Mouse (Mus musculus) adrenal gland, adult (tissue): ENCODE results near the gene Tigar.

Source experiments
- DNase-seq, 2 experiments: peaks; one replicate each; pipeline ENCODE4 v3.0.0; 2022 to 2023; ENCODE audit warnings: low spot score in 1 of 2; ENCODE audit not compliant: inconsistent age in 2 of 2

Tigar gene

DNA sequence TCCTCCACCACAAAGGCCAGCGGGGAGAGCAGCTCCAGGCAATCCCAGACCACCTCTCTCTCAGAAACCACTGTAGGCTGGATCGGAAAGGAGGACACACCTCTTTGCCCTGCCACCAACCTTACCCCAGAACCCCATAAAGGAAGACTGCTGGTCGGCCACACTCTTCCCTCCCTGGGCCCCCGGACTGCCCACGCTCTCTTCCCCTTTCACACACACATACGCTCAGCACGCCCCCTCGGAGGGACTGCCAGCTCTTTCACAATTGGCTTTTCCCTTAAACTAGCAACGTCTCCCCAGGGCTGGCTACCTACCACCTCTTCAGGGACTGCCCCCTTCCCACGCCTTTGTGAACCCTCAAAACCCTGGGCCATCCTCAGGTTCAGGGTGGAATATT, 33.8 kb upstream of the Tigar start:
- DNase-seq: peak in 1 of 2 experiments; percentile 64

DNA sequence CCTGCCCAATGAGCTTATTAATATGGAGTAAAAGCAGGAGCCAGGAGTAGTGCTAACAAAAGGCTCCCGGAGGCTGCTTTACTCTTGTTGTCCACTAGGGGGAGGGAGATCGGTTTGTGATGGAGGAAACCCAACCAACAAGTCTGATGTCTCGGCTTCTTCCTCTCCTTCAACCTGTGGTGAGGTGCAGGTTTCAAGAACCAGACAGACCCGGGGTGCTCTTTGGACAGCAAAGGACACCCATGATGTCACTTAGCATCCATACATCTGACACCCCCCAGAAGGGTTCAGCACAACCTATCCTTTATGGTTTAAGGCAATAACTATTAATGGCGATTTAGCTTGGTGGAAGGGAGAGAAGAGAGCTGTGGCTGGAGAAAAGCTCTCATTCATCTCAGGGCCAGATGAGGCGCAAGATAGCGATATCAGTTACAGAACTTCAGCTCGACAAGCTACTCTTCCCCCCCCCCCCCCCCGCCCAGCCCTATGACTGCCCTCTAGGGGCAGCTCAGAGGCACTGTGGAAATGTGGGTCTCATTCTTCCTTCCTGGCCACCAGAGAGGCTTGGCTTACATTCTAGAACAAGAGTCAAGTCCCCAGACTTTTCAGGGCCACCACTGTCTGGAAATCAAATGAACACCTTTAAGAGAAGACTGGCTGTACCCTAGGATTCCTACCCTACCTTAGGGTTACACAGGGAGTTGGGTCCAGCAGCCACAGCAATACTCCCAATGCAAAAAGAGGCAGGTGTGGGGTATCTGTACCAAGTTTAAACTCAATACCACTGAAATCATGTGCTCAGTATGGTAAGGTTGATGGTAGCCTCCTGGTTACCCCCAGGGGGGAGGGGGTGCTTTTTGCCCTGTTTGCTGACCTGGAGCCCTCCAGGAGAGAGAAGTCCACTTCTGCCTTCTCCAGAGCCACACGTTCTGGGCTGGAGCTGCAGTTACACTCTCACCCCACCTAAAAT, 33.1 kb upstream of the Tigar start:
- peak; percentile 55 to 89 for DNase-seq

DNA sequence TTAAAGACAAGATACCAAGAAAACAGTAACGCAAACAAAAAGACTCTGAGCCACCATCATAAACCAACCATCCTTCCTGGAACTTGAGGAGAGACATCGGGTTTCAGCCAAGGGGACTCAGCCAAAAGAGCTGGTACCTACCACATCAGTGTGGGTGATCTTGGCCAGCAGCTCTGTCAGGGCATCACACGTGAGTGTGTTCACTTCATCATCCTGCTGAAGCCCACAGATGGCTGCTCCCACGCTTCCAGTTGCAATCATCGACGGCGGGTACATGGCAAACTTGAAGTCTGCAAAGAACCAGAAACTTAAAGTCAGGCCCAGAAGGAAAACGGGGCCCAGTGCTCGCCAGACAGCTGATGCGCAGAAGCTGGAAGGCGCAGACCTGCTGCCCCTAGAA, 29.6 kb upstream of the Tigar start:
- DNase-seq: peak in 1 of 2 experiments; percentile 26

GRCm38 (mm10) chr6:127133433-127134245, 24.3 kb upstream of the Tigar start:
- DNase-seq: no peak

DNA sequence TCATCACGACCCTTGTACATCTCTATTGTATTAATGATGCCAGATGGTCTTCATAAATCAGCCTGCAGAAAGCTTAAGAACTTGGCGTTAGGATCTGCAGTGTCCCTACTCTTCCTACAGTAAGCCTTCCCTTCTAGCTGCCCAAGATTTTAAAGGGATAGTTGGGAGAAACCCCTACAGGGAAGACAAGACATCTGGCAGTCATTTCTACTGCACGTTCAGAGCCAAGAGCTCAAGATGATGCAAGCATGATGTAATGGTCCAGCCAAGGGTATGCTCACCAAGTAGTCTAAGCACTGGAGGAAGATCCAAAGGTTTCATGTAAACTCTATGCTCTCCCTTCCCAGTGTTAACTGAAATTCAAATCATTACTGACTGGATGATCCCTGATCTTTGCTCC, 23.4 kb upstream of the Tigar start:
- DNase-seq: no peak

DNA sequence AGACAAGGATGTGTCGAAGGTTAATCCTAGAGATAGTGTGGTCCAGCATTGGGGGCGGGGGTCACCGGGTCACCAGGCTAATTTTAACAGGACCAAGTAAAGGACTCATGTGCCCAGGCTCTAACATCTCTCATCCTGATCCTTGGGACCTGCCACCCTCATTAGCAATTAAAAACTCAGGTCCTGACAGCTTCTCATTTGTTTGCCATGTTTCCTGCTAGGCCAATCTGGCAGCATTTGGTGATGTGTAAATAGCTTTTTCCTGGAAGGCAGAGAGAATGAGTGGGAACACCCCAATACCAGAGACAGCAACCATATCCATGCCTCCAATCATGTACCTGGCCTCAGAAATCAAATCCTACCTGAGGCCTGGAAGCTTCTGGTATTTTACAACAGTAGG, 22.6 kb upstream of the Tigar start:
- DNase-seq: no peak

GRCm38 (mm10) chr6:127130377-127130776, 21.0 kb upstream of the Tigar start:
- no peak for DNase-seq

DNA sequence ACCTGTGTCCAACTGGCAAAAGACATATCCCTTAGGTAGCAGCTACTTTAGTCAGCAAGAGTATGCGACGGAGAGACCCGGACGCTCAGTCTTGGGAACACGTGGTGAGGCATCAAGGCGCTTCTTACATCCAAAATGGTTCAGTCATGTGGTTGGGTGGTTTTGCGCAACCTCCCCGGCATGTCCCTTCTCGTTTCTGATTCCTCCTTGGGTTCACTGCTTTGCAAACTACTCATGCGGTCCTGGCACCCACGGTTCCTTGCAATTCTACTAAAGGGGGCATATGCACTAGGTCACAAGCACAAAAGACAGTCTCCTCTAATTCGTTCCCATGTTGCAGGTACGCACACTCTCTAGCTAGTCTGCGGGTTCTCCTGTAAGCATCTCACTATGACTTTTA, 20.3 kb upstream of the Tigar start:
- DNase-seq: no peak

- peak; percentile 76 to 83 for DNase-seq
Observed at GRCm38 (mm10) chr6:127123506-127123905, 14.1 kb upstream of the Tigar start.

DNA sequence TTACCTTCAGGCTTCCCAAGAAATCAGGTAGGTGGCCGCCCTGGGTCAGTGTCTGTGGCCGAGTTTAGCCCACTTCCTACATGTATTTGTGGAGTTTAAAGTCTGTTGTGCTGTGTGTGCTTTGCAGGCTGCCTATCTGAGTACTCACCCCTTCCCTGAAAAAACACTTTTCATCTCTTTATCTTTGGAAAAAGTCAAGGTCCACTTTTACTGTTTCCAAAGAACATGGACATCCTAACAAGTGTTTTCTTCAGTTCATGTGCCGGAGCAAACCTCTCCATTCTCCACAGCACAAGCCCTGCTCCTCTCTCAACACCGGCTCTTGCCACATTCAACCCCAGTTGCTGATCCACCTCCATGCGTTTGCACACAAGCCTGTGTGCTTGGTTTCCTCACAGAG, 13.6 kb upstream of the Tigar start:
- DNase-seq: peak; percentile 58 to 81

DNA sequence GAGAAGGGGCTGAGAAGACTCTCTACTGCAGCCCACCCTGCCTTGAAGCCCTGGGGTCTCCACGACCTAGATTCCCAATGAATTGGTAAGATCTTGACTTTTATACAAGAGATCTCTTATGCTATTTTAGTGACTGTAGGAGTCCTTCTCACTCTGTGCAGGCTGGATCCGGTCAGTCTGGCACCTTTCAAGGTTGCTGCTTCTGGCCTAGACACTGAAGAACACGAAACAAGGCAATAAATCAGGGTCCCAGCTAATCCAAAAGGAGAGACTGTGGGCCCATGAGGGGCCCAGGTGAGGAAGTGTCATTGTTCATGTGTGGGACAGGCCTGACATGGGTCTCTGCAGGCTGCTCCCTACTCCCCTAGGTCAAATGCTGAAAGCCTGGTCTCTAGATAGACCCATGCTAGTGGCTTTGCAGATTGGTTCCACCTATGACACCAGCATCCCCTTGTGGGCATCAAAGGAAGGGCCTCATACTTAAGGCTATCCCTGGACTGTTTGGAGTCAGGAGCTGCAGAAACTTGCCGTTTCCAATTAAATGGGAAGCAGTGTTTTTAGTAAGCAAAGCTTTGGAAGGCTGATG, 13.0 kb upstream of the Tigar start:
- peak; percentile 77 to 91 for DNase-seq

- no peak for DNase-seq
Observed at GRCm38 (mm10) chr6:127114753-127115456, 5.5 kb upstream of the Tigar start.

- peak in 1 of 2 experiments; percentile 50 for DNase-seq
Observed at GRCm38 (mm10) chr6:127108368-127109060, 843 bp downstream of the Tigar start.

GRCm38 (mm10) chr6:127107413-127107812, 1.9 kb downstream of the Tigar start:
- no peak for DNase-seq

DNA sequence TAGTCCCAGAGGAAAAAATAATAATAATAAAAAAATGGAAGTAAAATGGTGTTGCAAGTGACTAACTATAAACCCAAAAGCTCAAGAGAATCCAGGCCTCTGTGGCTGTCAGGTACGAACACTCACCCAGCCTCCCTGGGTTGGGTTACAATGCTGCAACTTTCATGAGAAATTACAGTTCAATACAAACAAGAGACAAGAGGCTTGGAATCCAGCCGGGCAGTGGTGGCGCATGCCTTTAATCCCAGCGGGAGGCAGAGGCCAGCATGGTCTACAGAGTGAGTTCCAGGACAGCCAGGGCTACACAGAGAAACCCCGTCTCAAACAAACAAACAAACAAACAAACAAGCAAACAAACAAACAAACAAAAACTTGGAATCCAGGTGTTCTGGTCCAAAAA, 2.6 kb downstream of the Tigar start:
- DNase-seq: no peak

DNA sequence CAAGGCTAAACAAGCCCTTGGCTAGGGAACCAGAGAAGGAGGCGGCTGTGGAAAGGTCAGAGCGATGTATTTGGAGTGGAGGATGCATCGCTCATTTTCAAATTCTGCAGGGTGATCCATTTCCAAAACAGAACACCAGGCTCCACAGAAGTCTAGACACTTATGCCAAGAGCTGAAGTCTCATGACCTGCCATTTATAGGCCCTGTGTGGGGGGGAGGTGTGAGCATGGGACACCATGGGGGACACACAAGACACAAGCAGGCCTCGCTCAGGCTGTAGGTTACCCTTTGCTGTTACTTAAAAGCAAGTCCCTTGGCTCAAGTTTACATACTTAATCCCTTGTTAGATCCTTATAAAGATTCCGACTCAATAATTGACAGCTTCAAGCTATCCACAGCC, 3.2 kb downstream of the Tigar start:
- peak in 1 of 2 experiments; percentile 27 for DNase-seq

GRCm38 (mm10) chr6:127105107-127105506, 4.2 kb downstream of the Tigar start:
- peak in 1 of 2 experiments; percentile 70 for DNase-seq

DNA sequence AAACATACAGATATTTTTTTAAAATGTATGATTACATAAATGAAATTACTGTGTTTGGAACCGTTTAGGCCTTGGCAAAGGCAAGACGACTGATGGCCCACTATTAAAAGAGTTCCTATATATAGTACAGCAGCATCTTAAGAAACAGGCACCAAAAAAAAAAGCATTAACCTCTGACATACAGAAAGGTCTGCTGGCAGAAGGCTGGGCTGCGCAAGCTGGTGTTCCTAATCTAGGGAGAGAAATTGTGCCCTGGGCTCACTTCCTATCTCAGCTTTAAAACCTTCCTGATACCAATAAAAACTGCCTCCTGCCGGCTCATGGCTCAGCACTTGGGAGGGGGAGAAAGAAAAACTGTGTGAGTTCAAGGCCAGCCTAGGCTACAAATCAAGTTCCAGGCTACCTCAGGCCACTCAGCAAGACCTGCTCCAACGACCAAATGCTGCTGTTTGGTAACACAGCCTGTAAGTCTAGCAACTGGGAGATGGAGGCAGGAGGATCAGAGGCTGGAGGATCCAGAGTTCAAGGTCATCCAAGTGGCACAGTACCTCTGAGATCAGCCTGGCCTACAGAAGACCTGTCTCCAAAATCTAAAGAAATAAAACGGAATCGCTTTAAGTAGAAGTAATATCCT, 4.8 kb downstream of the Tigar start:
- peak; percentile 34 to 54 for DNase-seq

GRCm38 (mm10) chr6:127103506-127104275, 5.7 kb downstream of the Tigar start:
- DNase-seq: peak; percentile 46 to 61
